Mouse (Mus musculus) stomach, postnatal 0 days (tissue): ENCODE data around the gene Lsamp.

ENCODE experiments used
- CTCF ChIP-seq: IDR thresholded peaks from 2 replicates; pipeline ENCODE4 v1.5.1; 2016; ENCODE audit warnings: antibody characterized with exemption, low read depth, mild to moderate bottlenecking, moderate library complexity
- EP300 ChIP-seq: optimal IDR thresholded peaks from 2 replicates; pipeline ENCODE3; 2016; ENCODE audit warnings: antibody characterized with exemption

DNA sequence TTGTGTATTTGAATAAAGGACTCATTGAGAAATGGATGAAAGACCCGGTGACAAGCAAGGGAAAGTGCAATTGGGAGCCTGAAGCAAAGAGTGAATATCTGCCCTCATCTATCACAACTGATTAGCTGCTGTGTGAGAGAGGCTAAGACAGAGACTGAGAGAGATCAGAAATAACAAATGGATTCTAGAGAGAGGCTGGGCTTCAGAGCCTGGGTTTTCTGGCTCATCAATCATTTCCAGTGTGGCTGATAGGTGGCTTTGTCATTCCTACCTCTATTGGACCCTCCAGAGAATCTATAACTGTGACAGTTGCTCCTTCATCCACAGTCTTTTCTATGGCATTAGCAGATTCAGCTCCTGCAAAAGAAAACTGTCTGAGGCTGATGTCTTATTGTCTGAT, 198.8 kb downstream of the Lsamp start:
- TF ChIP-seq EP300 (no peak), CTCF (no peak)
